Mouse (Mus musculus) G1E (cell line): Measurements from ENCODE around the gene Dnm3. TPM values are rescaled to one million over a fixed set of nuclear protein-coding genes. Genes with fewer than 3 reads are reported as not detected.

Source experiments
- ATAC-seq: 2 replicates; pipeline ENCODE4 v1.8.0; 2016; ENCODE audit warnings: mild to moderate bottlenecking; ENCODE audit not compliant: insufficient number of reproducible peaks, poor library complexity, low FRiP score, severe bottlenecking; ENCODE audit errors: extremely low read depth
- DNase-seq: peaks from one replicate; pipeline ENCODE4 v3.0.0; 2012; ENCODE audit warnings: low spot score
- H3K27me3 ChIP-seq: 2 replicates; pipeline ENCODE4 v1.6.1; 2012; ENCODE audit warnings: mild to moderate bottlenecking, low read length, inconsistent platforms; ENCODE audit not compliant: insufficient read depth
- H3K36me3 ChIP-seq: replicated peaks from 2 replicates; pipeline ENCODE3; 2012; ENCODE audit warnings: mild to moderate bottlenecking, inconsistent platforms
- H3K4me1 ChIP-seq: 2 replicates; pipeline ENCODE4 v1.6.1; 2012; ENCODE audit warnings: low read depth, low read length, inconsistent platforms, mixed read lengths; ENCODE audit not compliant: insufficient read depth
- H3K4me3 ChIP-seq: 2 replicates; pipeline ENCODE4 v1.5.1; 2012; ENCODE audit warnings: low read depth, mild to moderate bottlenecking, inconsistent platforms, low read length, moderate library complexity, mixed read lengths
- H3K9me3 ChIP-seq: replicated peaks from 2 replicates; pipeline ENCODE4 v1.6.1; 2012; ENCODE audit warnings: inconsistent platforms
- CTCF ChIP-seq: IDR thresholded peaks from 2 replicates; pipeline ENCODE4 v1.5.1; 2012; ENCODE audit warnings: low read depth, low read length, inconsistent platforms, mixed read lengths
- GATA1 ChIP-seq: IDR thresholded peaks from 2 replicates; pipeline ENCODE4 v1.6.1; 2012; ENCODE audit warnings: borderline replicate concordance, low read length, inconsistent platforms, mixed read lengths
- GATA2 ChIP-seq: IDR thresholded peaks from 2 replicates; pipeline ENCODE4 v1.6.1; 2012; ENCODE audit warnings: low read depth, low read length, inconsistent platforms, borderline replicate concordance
- POLR2AphosphoS5 ChIP-seq: IDR thresholded peaks from 2 replicates; pipeline ENCODE4 v1.6.1; 2012; ENCODE audit warnings: low read depth, low read length, inconsistent platforms; ENCODE audit not compliant: insufficient replicate concordance
- TAL1 ChIP-seq: conservative IDR thresholded peaks from 2 replicates; pipeline ENCODE4 v1.6.1; 2012; ENCODE audit warnings: low read depth, low read length, inconsistent platforms, mixed read lengths
- polyA plus RNA-seq: library from polyadenylated mRNA; stranded (reverse); fragments of >175 nt; gene quantifications from 2 replicates; pipeline ENCODE4 v1.2.3, GENCODE M21; 2012
- total RNA-seq, 2 experiments: library from RNA; stranded (forward) in 1 of 2; stranded (reverse) in 1 of 2; fragments of 200-1000 nt in 1 of 2; fragments of >200 nt in 1 of 2; fragmentation: Nextera tagmentation in 1 of 2; gene quantifications; 2 replicates each; pipeline ENCODE4 v1.2.3; 2014 to 2017

Dnm3 gene
- total and polyA plus RNA-seq, 3 experiments: 0.27 to 0.66 TPM; not detected in 1

DNA sequence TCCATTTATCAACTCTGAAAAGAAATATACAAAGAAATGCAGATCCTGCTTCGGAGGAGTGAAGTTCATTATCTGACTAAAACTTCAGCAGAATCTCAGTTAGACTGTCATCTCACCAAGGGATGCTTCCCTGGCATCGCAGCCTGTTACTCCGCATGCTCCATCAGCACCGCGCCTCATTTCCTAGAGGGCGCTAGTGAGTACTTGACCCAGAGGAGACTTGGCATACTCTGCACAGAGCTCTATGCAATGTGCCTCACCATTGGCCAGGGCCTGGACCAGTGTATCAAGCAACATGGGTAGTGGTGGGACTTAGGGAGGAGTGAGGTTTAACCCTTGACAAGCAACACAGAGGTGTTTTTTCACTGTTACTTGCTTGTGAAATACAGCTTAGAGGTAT lies 190.9 kb downstream of the Dnm3 start:
- H3K36me3 ChIP-seq: no peaks in the 10 kb centered on the region
- no peak for DNase-seq
- peaks cover 1% of the 10 kb centered on the region; the same call in 1 of the 2 replicates for H3K27me3 ChIP-seq
- no peaks in the 10 kb centered on the region for H3K9me3 ChIP-seq
- TF ChIP-seq POLR2AphosphoS5 (no peak), TAL1 (no peak), GATA2 (no peak), CTCF (no peak), GATA1 (no peak)
- no peak overlapping the region for H3K4me3 ChIP-seq
- ATAC-seq: no peak
- no peaks in the 10 kb centered on the region for H3K4me1 ChIP-seq

GRCm38 (mm10) chr1:162281981-162282381 lies 195.9 kb downstream of the Dnm3 start:
- Histone ChIP-seq H3K36me3 (no peaks in the 10 kb centered on the region), H3K27me3 (peaks cover 3% of the 10 kb centered on the region; the same call in 1 of the 2 replicates), H3K4me1 (no peaks in the 10 kb centered on the region), H3K9me3 (no peaks in the 10 kb centered on the region), H3K4me3 (no peak overlapping the region)
- TF ChIP-seq CTCF: no peak
- no peak for TF ChIP-seq GATA1
- TF ChIP-seq TAL1: no peak
- TF ChIP-seq POLR2AphosphoS5: no peak
- TF ChIP-seq GATA2: no peak
- ATAC-seq: no peak
- DNase-seq: no peak

DNA sequence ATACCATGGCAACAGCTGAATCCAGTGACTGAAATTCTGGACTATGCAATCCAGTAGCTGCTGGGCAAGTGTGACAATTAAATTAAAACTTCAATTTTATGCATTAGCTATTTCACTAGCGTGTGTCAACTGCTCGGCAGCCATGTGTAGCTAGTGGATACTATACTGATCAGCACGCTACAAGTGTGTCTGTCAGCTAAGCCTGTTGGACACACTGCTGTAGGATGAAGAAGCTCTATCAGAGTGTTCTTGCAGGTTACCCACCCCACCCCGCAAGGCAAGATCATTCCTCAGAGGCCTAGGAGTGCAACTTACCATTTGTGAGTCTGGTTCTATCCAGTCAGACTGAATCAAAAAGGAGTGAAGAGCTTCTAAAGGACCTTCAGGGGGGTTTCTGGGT lies 197.8 kb downstream of the Dnm3 start:
- no peak for TF ChIP-seq GATA2
- TF ChIP-seq CTCF: no peak
- no peak for TF ChIP-seq GATA1
- no peak for TF ChIP-seq TAL1
- no peak for TF ChIP-seq POLR2AphosphoS5
- no peak for DNase-seq
- Histone ChIP-seq H3K36me3 (no peaks in the 10 kb centered on the region), H3K27me3 (peaks cover 3% of the 10 kb centered on the region; the same call in 1 of the 2 replicates), H3K4me3 (no peak overlapping the region), H3K9me3 (no peaks in the 10 kb centered on the region), H3K4me1 (no peaks in the 10 kb centered on the region)
- ATAC-seq: no peak

GRCm38 (mm10) chr1:162276011-162276410 lies 201.8 kb downstream of the Dnm3 start:
- DNase-seq (no peak), ATAC-seq (no peak)
- no peaks in the 10 kb centered on the region for H3K27me3 ChIP-seq
- TF ChIP-seq CTCF (no peak), TAL1 (no peak), GATA2 (no peak), POLR2AphosphoS5 (no peak), GATA1 (no peak)
- H3K9me3 ChIP-seq: no peaks in the 10 kb centered on the region
- H3K4me1 ChIP-seq: no peaks in the 10 kb centered on the region
- H3K4me3 ChIP-seq: no peak overlapping the region
- H3K36me3 ChIP-seq: no peaks in the 10 kb centered on the region

- H3K9me3 ChIP-seq: no peaks in the 10 kb centered on the region
- DNase-seq (no peak), ATAC-seq (no peak)
- H3K4me3 ChIP-seq: no peak overlapping the region
- H3K36me3 ChIP-seq: no peaks in the 10 kb centered on the region
- H3K4me1 ChIP-seq: no peaks in the 10 kb centered on the region
- TF ChIP-seq GATA1 (no peak), TAL1 (no peak), GATA2 (no peak), POLR2AphosphoS5 (no peak), CTCF (no peak)
- no peaks in the 10 kb centered on the region for H3K27me3 ChIP-seq
These were observed 203.1 kb downstream of the Dnm3 start for GRCm38 (mm10) chr1:162274674-162275248.

GRCm38 (mm10) chr1:162256912-162257607 lies 220.8 kb downstream of the Dnm3 start:
- Histone ChIP-seq H3K27me3 (0 out of 2 replicates have a peak, but pooled peaks cover 4% of the 10 kb centered on the region), H3K4me3 (no peak overlapping the region), H3K4me1 (no peaks in the 10 kb centered on the region), H3K9me3 (no peaks in the 10 kb centered on the region), H3K36me3 (no peaks in the 10 kb centered on the region)
- ATAC-seq (no peak), DNase-seq (no peak)
- TF ChIP-seq TAL1 (no peak), POLR2AphosphoS5 (no peak), GATA2 (no peak), CTCF (no peak), GATA1 (no peak)
